Mouse (Mus musculus) kidney, adult 2 months (tissue): Measurements from ENCODE around the gene Usp53. TPM values are rescaled to one million over a fixed set of nuclear protein-coding genes. Genes with fewer than 3 reads are reported as not detected.

ENCODE experiments used
- DNase-seq: peaks from one replicate; pipeline ENCODE4 v3.0.0; 2021
- H3K27ac ChIP-seq: fragments of 200-500 bp; 2 replicates; pipeline ENCODE4 v1.5.1; 2012; ENCODE audit warnings: low read depth, low read length, control low read depth, inconsistent platforms; ENCODE audit not compliant: insufficient read depth
- H3K27me3 ChIP-seq: fragments of 200-500 bp; replicated peaks from 2 replicates; pipeline ENCODE4 v1.6.1; 2012; ENCODE audit warnings: mild to moderate bottlenecking, moderate library complexity, low read length, inconsistent platforms; ENCODE audit not compliant: control insufficient read depth, insufficient read depth
- H3K36me3 ChIP-seq: fragments of 200-500 bp; 2 replicates; pipeline ENCODE4 v1.6.1; 2012; ENCODE audit warnings: mild to moderate bottlenecking, moderate library complexity, low read length, inconsistent platforms; ENCODE audit not compliant: control insufficient read depth, insufficient read depth
- H3K4me1 ChIP-seq: fragments of 200-500 bp; 2 replicates; pipeline ENCODE4 v1.6.1; 2011; ENCODE audit warnings: low read length; ENCODE audit not compliant: control insufficient read depth, insufficient read depth
- H3K4me3 ChIP-seq: fragments of 200-500 bp; 2 replicates; pipeline ENCODE4 v1.5.1; 2011; ENCODE audit warnings: mild to moderate bottlenecking, low read depth, low read length, control low read depth; ENCODE audit not compliant: insufficient read depth
- CTCF ChIP-seq: fragments of 200-500 bp; conservative IDR thresholded peaks from 2 replicates; pipeline ENCODE4 v1.5.1; 2011; ENCODE audit warnings: low read depth, mild to moderate bottlenecking, control low read depth, low read length, moderate library complexity, mixed read lengths; ENCODE audit not compliant: insufficient read depth, insufficient read length
- POLR2A ChIP-seq: fragments of 200-500 bp; IDR thresholded peaks from one replicate; pipeline ENCODE4 v1.6.1; 2011; ENCODE audit warnings: low read depth, low read length, control low read depth
- WGBS: fragments of 180-500 bp; shearing (Covaris S2); methylation state at CpG from one replicate; pipeline ENCODE4 v1.1.7; 2018; 5-methylcytosine and 5-hydroxymethylcytosine counted together
- polyA plus RNA-seq: library from polyadenylated mRNA; depleted of rRNA; stranded (reverse); fragments of >200 nt; gene quantifications from 2 replicates; pipeline ENCODE4 v1.2.3, GENCODE M21; 2012

Gene Usp53
- polyA plus RNA-seq, 1 experiment = 4.4 TPM

GRCm38 (mm10) chr3:123007386-123007785 is 23.1 kb upstream of the Usp53 start:
- no peaks in the 10 kb centered on the region for H3K36me3 ChIP-seq
- DNase-seq = no peak
- H3K4me1 ChIP-seq = no peaks in the 10 kb centered on the region
- H3K27ac ChIP-seq = no peak overlapping the region
- TF ChIP-seq CTCF (no peak), POLR2A (no peak)
- WGBS = 72% methylated on average over 10 of the region's 10 CpGs
- no peak overlapping the region for H3K4me3 ChIP-seq
- no peaks in the 10 kb centered on the region for H3K27me3 ChIP-seq

- no peaks in the 10 kb centered on the region for H3K36me3 ChIP-seq
- H3K27me3 ChIP-seq = no peaks in the 10 kb centered on the region
- peak overlapping the region; percentile 9; the same call in 1 of the 2 replicates for H3K27ac ChIP-seq
- WGBS = 29% methylated on average over 3 of the region's 3 CpGs
- TF ChIP-seq CTCF = no peak
- no peak for TF ChIP-seq POLR2A
- H3K4me1 ChIP-seq = peaks cover 4% of the 10 kb centered on the region; the same call in 1 of the 2 replicates
- peak; percentile 52 for DNase-seq
- no peak overlapping the region for H3K4me3 ChIP-seq
These were observed 16.7 kb upstream of the Usp53 start for GRCm38 (mm10) chr3:123001053-123001452.

GRCm38 (mm10) chr3:122998511-122998910 is 14.2 kb upstream of the Usp53 start:
- no peak for TF ChIP-seq POLR2A
- 60% methylated on average over 8 of the region's 8 CpGs for WGBS

GRCm38 (mm10) chr3:122996968-122997367 is 12.7 kb upstream of the Usp53 start:
- TF ChIP-seq POLR2A = no peak
- no peak for TF ChIP-seq CTCF
- peaks cover 4% of the 10 kb centered on the region; the same call in 1 of the 2 replicates for H3K4me1 ChIP-seq
- 17% methylated on average over 1 of the region's 1 CpGs for WGBS
- 0 out of 2 replicates have a peak overlapping the region, but pooled peaks have one; percentile 31 for H3K27ac ChIP-seq
- peak; percentile 48 for DNase-seq
- no peak overlapping the region for H3K4me3 ChIP-seq
- no peaks in the 10 kb centered on the region for H3K27me3 ChIP-seq
- H3K36me3 ChIP-seq = no peaks in the 10 kb centered on the region

More at GRCm38 (mm10) chr3:122998511-122998910, 14.2 kb upstream of the Usp53 start:
- no peak for DNase-seq
- Histone ChIP-seq H3K27ac (no peak overlapping the region), H3K4me3 (no peak overlapping the region), H3K36me3 (no peaks in the 10 kb centered on the region), H3K4me1 (peaks cover 4% of the 10 kb centered on the region; the same call in 1 of the 2 replicates), H3K27me3 (no peaks in the 10 kb centered on the region)

GRCm38 (mm10) chr3:122986906-122987305 is 2.6 kb upstream of the Usp53 start:
- no peak for TF ChIP-seq CTCF
- TF ChIP-seq POLR2A = no peak
- H3K27me3 ChIP-seq = no peaks in the 10 kb centered on the region
- no peak overlapping the region for H3K4me3 ChIP-seq
- peak overlapping the region; percentile 78 for H3K27ac ChIP-seq
- H3K4me1 ChIP-seq = peaks cover 15% of the 10 kb centered on the region; the same call in 1 of the 2 replicates
- 86% methylated on average over 11 of the region's 11 CpGs for WGBS
- H3K36me3 ChIP-seq = no peaks in the 10 kb centered on the region
- no peak for DNase-seq

- TF ChIP-seq CTCF (no peak), POLR2A (no peak)
- no peak overlapping the region for H3K4me3 ChIP-seq
- 13% methylated on average over 1 of the region's 1 CpGs for WGBS
- no peaks in the 10 kb centered on the region for H3K36me3 ChIP-seq
- H3K27me3 ChIP-seq = no peaks in the 10 kb centered on the region
- peaks cover 15% of the 10 kb centered on the region; the same call in 1 of the 2 replicates for H3K4me1 ChIP-seq
- peak overlapping the region; percentile 78 for H3K27ac ChIP-seq
- DNase-seq = peak; percentile 62
These were observed 2.1 kb upstream of the Usp53 start for GRCm38 (mm10) chr3:122986386-122986785.

- no peaks in the 10 kb centered on the region for H3K36me3 ChIP-seq
- 14% methylated on average over 13 of the region's 13 CpGs for WGBS
- TF ChIP-seq POLR2A (no peak), CTCF (no peak)
- DNase-seq = no peak
- peak overlapping the region; percentile 82 for H3K27ac ChIP-seq
- H3K4me3 ChIP-seq = peak overlapping the region; percentile 88
- peaks cover 21% of the 10 kb centered on the region; the same call in 1 of the 2 replicates for H3K4me1 ChIP-seq
- H3K27me3 ChIP-seq = no peaks in the 10 kb centered on the region
These were observed 1.1 kb upstream of the Usp53 start for GRCm38 (mm10) chr3:122985183-122985944.
